Mouse (Mus musculus): ENCODE data around the gene Sccpdh.
A peak's percentile ranks its signal among the peaks of the same experiment; 100 is the strongest.
"Not testable (repeated sequence)": the region's sequence is repeated elsewhere in the genome, so short reads cannot be mapped to it uniquely, and the experiment has no call there.

Sccpdh gene

GRCm38 (mm10) chr1:179668013-179668805, at the start of gene Sccpdh:
Gene Sccpdh, plus strand, starts transcription at chr1:179668210.
- peak; percentile 83 for ATAC-seq (ENCODE audit: low TSS enrichment)

DNA sequence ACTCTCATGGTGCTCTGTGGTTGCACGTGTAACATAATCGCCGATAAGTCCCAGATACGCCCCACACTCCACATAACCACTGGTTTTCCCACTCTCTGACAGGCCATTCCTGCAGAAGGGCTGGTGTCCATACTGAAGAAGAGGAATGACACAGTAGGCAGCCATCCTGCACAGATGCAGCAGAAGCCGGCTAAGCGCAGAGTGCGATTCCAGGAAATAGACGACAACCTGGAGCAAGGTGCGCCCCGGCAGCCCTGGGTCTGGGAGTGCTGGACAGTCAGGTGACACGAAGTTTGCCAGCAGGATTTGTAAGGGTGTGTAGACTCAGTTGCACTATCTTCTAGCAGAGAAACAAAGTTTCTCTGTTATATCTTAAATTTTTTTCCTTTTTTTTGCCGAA, 45.3 kb upstream of the Sccpdh start:
- no peak for ATAC-seq (ENCODE audit: low TSS enrichment)

GRCm38 (mm10) chr1:179623657-179624056, 44.4 kb upstream of the Sccpdh start:
- peak; percentile 59; the same call in 1 of the 2 replicates for ATAC-seq (ENCODE audit: low TSS enrichment)

DNA sequence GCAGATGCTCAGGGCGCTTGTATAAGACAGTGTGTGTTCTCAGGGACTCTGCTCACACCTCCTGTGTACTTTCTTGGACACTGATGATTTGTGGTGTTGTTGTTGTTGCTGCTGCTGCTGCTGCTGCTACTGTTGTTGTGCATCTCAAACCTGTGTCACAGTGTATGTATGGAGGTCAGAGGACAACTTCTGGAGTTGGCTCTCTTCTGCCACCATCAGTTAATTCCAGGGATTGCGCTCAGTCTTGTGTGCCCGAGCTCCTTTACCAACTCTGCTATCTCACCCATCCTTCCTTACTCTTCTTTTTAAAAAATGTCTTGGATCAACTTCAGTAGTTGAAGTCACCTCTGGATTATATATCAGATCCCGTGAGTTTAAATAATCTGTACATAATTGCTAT, 43.7 kb upstream of the Sccpdh start:
- 0 out of 2 replicates have a peak, but pooled peaks have one; percentile 50 for ATAC-seq (ENCODE audit: low TSS enrichment)

GRCm38 (mm10) chr1:179627855-179628254, 40.2 kb upstream of the Sccpdh start:
- ATAC-seq (ENCODE audit: low TSS enrichment): no peak

- no peak for ATAC-seq (ENCODE audit: low TSS enrichment)
These were observed 39.4 kb upstream of the Sccpdh start for GRCm38 (mm10) chr1:179628438-179629106.

- no peak for ATAC-seq (ENCODE audit: low TSS enrichment)
These were observed 38.7 kb upstream of the Sccpdh start for GRCm38 (mm10) chr1:179629276-179629675.

DNA sequence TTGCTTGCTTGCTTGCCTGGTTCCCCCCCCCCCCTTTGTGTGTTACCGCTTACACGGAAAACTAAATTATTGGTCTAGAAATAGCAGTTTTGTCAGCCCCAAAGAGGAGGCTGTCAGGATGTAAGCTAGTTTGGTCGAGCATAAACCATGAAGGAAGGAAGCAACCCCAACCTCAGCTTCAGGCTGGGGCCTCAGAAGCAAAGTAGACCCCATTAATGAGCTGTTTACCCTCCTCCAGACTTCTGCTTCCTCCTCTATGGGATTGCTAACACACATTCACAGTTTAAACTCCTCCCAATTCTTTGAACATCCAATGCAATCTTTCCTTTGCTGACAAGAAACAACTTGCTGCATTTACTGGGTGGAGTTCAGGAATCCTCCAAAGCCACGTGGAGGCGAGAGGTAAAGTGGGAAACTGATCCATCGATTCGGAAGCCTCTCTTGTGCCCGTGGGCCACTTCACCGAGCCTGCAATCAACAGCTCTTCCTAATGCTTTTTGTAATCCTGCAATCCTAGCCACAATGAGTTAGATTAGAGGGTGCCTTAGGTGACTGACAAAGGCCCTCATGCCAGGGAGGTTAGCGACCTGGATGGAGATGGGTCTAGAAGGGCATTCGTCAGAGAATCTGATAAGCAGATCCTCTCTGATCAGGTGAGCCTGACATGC, 35.1 kb upstream of the Sccpdh start:
- no peak for ATAC-seq (ENCODE audit: low TSS enrichment)

DNA sequence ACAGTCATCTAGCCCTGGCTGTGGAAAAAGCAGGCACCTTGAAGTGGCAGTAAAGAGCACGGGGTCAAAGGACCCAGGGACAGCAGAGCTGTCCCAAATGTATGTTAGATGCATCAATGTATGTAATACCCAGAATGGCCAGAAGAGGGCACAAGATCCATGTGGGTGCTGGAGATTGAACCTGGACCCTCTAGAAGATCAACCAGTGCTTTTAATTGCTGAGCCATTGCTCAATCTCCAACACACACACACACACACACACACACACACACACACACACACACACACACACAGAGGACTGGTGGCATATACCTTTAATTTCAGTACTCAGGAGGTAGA, 34.6 kb upstream of the Sccpdh start:
- ATAC-seq (ENCODE audit: low TSS enrichment): no peak

GRCm38 (mm10) chr1:179634159-179634558, 33.9 kb upstream of the Sccpdh start:
- ATAC-seq (ENCODE audit: low TSS enrichment): no peak

GRCm38 (mm10) chr1:179642726-179643125, 25.3 kb upstream of the Sccpdh start:
- no peak for ATAC-seq (ENCODE audit: low TSS enrichment)

DNA sequence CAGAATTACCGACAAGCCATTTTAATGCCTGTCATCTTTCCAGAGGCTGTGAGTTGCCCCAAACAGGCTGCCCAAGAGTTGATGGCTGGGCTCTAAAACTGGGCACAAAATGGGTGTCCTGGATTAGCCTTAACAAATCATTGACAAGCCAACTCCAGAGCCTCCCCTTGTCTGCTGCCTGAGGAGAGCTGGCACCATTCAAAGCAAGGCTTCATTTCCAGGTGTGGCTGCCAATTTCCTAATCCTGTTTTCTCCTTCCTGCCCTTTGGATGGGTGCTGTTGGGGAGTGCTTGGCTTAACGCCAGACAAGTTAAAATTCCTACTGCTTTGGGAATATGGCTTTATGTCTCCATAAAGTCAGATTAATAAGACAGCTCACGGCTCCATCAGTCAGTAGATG, 23.9 kb upstream of the Sccpdh start:
- ATAC-seq (ENCODE audit: low TSS enrichment): no peak

DNA sequence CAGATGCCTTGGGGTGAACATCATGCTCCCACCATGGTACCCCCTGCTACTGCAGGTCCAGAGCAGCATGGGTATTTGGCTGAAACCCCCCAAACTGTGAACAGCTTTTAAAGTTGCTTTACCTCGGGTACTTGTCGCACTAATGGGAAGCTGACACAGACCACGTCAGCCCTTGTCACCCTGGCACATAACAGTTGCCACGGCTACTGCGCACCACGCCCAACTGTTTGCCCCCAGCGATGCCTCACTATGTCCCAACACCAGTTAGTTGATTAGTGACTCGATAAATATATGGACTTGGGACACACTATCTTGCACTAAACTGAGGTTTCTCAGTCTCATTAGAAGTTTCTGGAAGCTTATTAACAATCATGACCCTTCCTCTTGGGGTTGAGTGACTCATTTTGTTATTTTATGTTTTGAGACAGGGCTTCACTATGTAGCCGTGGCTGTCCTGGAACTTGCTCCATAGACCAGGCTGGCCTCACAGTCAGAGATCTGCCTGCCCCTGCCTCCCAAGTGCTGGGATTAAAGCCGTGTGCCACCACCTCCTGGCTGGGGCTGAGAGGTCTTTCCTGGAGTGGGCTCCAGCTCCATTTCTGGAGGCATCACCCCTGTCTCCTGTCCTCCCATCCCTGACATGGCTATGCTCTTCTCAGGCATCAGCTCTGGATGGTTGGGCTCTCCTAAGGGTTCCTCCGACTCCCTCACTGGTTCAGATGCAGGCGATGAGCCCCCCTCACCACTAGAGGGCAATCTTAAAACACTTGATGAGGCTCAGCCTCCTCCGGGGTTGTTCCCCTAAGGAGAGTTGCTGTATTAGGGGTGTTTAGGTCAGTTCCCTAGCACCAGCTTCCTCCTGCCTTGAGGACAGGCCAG, 22.7 kb upstream of the Sccpdh start:
- ATAC-seq (ENCODE audit: low TSS enrichment): peak; percentile 100

DNA sequence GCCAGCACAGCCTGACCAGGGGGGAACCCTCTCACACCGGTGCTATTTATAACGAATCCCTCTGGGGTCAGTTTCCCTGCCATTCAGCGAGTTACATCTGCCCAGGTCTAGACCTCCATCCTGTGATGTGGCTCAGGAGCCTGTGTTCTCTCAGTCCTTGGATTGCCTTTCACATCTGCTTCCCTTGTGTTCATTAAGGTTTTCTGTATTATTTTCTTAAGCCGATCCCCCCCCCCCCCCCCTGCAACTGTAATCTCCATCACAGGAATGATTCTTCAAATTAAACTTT, 22.1 kb upstream of the Sccpdh start:
- no peak; the same call in 1 of the 2 replicates for ATAC-seq (ENCODE audit: low TSS enrichment)

DNA sequence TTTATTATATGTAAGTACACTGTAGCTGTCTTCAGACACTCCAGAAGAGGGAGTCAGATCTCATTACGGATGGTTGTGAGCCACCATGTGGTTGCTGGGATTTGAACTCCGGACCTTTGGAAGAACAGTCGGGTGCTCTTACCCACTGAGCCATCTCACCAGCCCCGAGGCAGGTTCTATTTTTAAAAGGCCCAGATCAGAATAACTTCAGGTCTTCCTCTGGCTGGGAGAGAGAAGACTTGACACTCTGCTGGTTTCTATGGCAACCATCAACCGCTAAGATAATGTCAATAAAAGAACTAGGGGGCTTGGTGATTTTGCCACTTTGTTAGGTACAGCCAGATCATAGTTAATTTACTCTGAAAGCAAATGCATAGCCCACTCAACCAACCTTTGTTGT, 19.3 kb upstream of the Sccpdh start:
- ATAC-seq (ENCODE audit: low TSS enrichment): not testable (repeated sequence)

DNA sequence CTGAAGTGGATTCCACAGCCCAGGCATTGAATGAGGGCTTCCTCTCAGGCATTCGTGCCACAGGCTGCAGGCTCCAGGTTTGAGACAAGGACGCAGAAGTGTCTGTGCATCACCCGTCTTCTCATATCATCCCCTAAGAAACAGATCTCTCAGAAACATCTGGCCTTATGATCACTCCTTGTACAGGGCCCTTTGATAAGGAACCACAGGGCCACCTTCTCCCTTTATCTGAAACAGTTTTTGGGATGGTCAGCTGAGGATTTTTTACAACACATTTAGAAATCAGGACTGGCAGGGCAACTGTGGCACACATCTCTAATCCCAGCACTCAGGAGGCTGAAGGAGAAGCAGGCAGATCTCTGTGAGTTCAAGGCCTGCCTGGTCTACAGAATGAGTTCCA, 18.7 kb upstream of the Sccpdh start:
- no peak for ATAC-seq (ENCODE audit: low TSS enrichment)

GRCm38 (mm10) chr1:179650284-179650683, 17.7 kb upstream of the Sccpdh start:
- no peak for ATAC-seq (ENCODE audit: low TSS enrichment)

DNA sequence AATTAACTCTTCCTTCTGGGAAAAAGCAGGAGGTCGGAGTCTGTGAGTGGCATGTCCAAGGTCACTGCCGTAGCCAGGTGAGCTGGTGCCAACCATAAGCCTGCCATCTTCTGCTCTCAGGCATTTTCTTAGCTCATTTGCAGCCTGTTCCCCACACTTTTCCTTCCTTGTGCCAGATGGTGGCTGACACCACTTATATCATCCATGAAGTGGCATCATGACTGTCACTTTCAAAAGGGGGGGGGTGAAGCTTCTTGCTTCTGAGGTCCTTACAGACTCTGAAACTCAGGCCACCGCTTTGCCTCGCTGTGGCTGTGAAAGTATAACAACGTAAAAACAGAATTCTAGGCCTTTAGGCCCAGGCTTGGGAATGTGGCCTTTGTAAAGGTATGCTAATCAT, 16.8 kb upstream of the Sccpdh start:
- ATAC-seq (ENCODE audit: low TSS enrichment): peak; percentile 44; the same call in 1 of the 2 replicates

- ATAC-seq (ENCODE audit: low TSS enrichment): peak; percentile 84
These were observed 4.9 kb upstream of the Sccpdh start for GRCm38 (mm10) chr1:179663065-179663464.

GRCm38 (mm10) chr1:179664309-179664930, 3.6 kb upstream of the Sccpdh start:
- no peak for ATAC-seq (ENCODE audit: low TSS enrichment)

DNA sequence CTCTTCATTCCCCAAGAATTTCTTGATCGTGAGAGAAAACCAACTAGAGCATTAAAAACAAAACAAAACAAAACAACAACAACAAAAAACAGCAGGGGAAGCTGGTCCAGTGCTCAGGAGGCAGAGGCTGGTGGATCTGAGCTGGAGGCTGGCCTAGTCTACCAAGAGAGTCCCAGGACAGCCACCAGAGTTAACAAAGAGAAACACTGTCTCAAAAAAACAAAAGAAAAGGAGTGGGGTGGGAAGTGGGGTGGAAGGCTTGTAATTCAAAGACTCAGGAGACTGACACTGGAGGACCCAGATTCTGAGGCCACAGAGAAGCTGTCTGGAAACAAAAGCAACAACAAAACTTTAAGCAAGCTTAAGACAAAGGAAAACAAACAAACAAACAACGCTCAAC, 1.0 kb upstream of the Sccpdh start:
- ATAC-seq (ENCODE audit: low TSS enrichment): no peak

DNA sequence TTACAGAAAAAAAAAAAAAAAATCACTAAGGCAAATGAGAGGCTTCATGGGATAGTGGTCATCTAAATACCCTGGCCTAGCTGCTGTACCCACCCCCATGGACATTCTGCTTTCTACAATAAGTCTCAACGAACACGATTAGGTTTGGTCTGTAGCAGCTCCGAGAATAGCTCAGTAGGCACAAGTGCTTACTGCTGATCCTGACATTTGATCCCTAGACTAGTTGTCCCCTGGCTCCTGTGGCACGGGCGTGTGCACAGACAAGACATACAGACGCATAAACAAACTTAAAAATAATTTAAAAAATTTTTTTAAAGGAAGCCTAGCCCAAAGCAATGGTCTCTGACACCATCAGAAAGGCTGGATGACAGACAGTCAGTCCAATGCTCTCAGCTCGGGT, 560 bp upstream of the Sccpdh start:
- no peak for ATAC-seq (ENCODE audit: low TSS enrichment)

Measured in frontal cortex, adult (tissue).